Mouse (Mus musculus) left cerebral cortex, postnatal 4 days (tissue): ENCODE measurements at regions not wholly inside any gene's neighbourhood (a gene's known extent, or its start where the extent isn't known, plus 50 kb on each side); places are given as distances from the start of the nearest gene placed in this dataset.
"Not testable (repeated sequence)": the region's sequence is repeated elsewhere in the genome, so short reads cannot be mapped to it uniquely, and the experiment has no call there.

Experiments
- DNase-seq: peaks from one replicate; pipeline ENCODE4 v3.0.0-alpha.2; 2022
- intact Hi-C: fragments of 180-260 bp; cut with DNase I; formaldehyde crosslinking; loops from one replicate; pipeline ENCODE4 v1.15.1; 2025

DNA sequence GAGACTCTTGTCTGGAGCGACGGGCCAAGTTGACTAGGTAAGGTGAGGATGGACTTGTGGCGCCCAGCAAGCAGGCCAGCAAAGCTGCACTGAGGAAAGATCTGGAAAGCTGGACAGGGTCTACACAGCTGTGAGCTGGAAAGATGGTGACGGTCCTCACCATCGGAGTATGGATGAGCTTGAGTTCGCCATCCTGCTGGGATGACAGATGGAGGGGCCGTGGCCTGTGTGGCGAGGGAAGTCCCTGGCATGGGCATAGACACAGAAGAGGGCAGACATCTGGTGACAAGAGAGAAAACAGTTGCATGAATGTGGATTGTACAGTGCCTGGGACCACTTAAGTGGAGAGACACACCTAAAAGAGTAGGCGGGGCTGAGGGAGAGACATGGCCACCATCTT, 57.6 kb downstream of the Tmem270 start:
- intact Hi-C loops, result no loop called here
- peak; percentile 24 for DNase-seq

- intact Hi-C loops, result no loop called here
- no peak for DNase-seq
Measured at GRCm38 (mm10) chr5:134848571-134848970, 58.0 kb downstream of the Tmem270 start.

DNA sequence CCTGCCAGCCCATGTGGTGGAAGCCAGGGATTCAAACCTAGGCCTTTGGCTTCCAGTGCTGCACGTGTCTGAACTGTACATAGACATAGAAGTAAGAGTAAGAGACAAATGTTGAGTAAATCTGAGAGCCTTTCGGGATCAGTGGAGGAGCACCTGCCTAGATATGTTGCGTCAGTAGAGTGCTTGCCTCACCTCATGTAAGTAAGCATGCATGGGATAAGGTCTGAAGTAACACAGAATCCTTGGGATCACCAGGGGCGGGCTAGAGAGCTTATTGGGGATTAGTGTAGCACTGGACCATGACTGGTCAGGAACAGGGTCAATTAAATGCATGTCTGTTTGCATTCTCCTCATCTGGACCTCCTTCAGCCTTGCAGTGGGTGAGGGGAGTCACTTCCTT, 61.1 kb downstream of the Tmem270 start:
- intact Hi-C loops, result no loop called here
- DNase-seq, result no peak

- DNase-seq, intact Hi-C loops: not testable (repeated sequence)
Measured at GRCm38 (mm10) chr5:134844216-134844615, 62.3 kb downstream of the Tmem270 start.

- no peak for DNase-seq
- intact Hi-C loops, result no loop called here
Measured at GRCm38 (mm10) chr5:134841205-134841980, 65.1 kb downstream of the Tmem270 start.

DNA sequence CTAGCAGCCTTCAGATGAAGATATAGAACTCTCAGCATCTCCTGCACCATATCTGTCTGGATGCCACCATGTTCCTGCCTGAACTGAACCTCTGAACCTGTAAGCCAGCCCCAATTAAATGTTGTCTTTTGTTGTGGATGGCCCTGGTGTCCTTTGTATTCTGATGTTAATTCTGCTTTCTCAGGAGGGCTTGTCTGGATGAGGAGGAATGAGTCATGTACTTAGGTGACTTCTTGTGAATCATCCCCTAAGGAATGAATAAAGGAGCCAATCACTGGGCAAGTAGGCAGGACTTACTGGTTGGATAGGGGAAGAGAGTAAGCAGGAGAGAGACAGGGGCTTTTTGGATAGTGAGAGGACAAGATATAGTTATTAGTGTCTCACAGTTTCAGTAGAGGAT, 70.0 kb downstream of the Tmem270 start:
- intact Hi-C loops, result no loop called here
- no peak for DNase-seq

- peak; percentile 67 for DNase-seq
- intact Hi-C loops, result no loop called here
Measured at GRCm38 (mm10) chr5:134832896-134833295, 73.6 kb downstream of the Tmem270 start.

DNA sequence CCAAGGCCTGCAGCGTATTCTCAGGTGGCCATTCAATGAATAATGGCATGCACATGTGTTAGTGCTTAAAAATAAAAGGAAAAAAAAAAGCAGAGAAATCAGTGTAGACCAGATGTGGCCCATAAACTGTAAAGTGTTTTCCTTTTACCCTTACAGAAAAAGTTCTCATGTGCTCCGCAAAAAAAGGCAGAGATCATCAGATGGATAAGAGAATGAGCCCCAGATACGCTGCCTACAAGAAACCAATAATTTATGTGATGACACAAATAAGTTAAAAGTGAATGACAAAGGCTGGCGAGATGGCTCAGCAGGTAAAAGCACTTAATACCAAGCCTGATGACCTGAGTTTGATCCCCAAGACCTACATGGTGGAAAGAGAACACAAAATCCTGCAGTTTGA, 70.5 kb upstream of the Eln start:
- DNase-seq, result no peak
- intact Hi-C loops, result no loop called here

GRCm38 (mm10) chr5:134809121-134809520, 62.0 kb upstream of the Eln start:
- intact Hi-C loops, result no loop called here
- peak; percentile 87 for DNase-seq

DNA sequence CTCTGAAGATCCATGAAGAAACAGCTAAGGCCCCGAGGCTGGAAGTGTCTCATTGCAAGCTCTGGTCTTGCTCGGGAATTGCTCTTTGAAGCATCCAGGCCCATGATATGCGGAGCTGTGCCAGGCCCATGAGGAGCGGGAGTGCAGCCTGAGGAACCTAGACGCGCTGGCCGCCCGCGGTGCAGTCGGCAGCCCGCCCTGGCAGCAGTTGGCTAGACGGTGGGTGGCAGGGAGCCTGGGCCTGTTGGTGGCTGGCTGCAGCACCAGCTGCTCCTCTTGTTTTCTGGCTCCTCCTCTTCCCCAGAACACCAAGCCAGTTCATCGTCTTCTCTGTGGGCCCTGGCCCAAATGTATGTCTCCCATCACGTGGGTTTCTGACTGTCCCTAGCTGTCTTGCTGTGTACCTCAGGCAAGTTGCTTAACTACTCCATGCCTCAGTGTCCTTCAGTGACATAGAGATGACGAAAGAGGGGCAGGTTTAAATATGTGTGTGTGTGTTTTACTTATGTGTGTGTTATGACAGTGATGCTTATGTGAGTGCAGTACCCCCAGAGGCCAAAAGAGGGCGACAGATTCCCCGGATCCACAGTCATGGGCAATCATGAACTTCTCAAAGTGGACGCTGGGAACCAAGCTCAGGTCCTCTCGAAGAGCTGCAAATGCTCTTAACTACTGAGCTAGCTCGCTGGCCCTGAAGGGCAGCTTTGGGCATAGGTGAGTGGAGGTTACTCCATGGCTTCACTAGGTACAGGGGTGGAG, 57.3 kb upstream of the Eln start:
- intact Hi-C loops, result no loop called here
- DNase-seq, result peak; percentile 93

DNA sequence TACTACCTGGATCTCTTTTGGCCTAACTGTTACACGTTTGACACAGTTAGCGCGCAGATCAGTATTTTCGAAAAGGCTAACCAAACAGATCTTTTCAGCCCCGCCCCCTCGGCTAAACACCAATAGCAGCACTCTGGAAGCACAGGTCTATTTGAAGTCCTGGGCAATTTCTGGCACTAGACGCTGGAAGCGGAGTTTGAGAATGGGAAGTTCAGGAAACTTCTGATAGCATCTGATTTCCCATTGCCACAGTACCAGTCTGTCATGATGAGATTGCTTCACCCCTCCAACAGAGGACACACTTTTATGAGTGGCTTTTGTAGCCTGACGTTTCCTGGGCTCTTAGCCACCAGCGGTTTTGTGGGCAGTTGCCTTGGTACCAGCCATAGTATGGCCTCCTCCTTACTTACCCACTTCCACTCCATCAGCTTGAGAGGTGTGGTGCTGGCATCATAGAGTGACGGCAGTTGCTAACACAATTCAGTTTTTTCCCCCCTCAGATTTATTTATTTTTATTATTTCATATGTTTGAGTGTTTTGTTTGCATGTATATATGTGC, 55.1 kb upstream of the Eln start:
- intact Hi-C loops, result no loop called here
- no peak for DNase-seq

DNA sequence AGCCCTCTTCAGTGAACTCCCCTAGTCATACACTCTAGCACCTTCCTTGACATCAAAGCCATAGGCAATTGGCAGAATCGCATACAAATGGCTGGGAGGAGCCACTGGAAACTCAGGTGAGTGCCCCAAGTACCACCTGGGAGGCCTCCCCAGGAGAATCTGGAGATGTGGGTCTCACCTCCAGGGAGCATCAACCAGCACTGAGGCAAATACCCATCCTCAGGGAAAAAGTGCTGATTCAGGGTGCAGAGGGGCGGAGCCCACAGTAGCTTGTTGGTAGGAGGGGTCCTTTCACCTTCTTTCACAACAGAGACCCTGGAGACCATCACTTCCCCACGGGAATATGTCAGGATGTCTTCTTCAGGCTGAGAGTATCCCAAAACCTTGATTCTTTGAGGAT, 53.4 kb upstream of the Eln start:
- intact Hi-C loops, result no loop called here
- DNase-seq, result no peak

- DNase-seq, result no peak
- intact Hi-C loops, result no loop called here
Measured at GRCm38 (mm10) chr5:134799911-134800310, 52.8 kb upstream of the Eln start.

DNA sequence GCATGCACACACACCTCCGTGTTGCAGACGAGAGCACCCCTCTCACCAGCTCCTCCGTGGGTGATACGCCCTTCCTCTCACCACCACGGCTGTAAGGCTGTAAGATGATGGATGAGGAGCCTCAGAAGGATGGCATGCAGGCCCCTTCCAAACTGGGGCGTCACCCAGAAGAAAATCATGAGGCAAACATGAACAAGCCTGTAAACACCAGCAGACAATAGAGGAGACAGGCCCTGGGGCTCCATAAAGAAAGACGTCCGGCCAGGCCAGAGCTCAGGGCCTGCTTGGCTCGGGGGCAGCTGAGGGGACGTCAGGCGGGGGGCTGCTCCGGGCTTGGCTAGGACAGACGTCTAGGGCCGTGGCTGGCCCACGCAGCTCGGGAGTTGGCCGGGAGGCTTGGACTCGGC, 50.6 kb upstream of the Eln start:
- no peak for DNase-seq
- intact Hi-C loops, result no loop called here
